Mouse (Mus musculus): ENCODE data around the gene Pdxp. TPM values are rescaled to one million over a fixed set of nuclear protein-coding genes. Genes with fewer than 3 reads are reported as not detected.

Gene Pdxp
- polyA plus RNA-seq, 1 experiment from 2014 or later, result 32.9 TPM

Small RNA genes lying within 50 kb of the gene (microRNA-seq; reads per million reads assigned to microRNA genes)
- gene Mir6955 (ENCODE audit: borderline number of aligned reads), result not detected

Other genes with a start within 250 kb of the Pdxp start
- gene Elfn2, start 195.1 kb upstream of the Pdxp start, polyA plus RNA-seq (2014; fragmentation: Nextera tagmentation; extraction: Ambion mirVana), result 0.28 TPM in 1 of 2 replicates, not detected in the other
- gene Mfng, start 140.4 kb upstream of the Pdxp start, polyA plus RNA-seq (2014; fragmentation: Nextera tagmentation; extraction: Ambion mirVana), result 15.9 and 19.1 TPM in 2 replicates
- 1.8 and 2.6 TPM in 2 replicates for gene Card10, start 110.9 kb upstream of the Pdxp start, polyA plus RNA-seq (2014; fragmentation: Nextera tagmentation; extraction: Ambion mirVana)
- 10.9 and 11.3 TPM in 2 replicates for gene Cdc42ep1, start 71.3 kb upstream of the Pdxp start, polyA plus RNA-seq (2014; fragmentation: Nextera tagmentation; extraction: Ambion mirVana)
- not detected in 2 replicates for gene Lgals2, start 58.4 kb upstream of the Pdxp start, polyA plus RNA-seq (2014; fragmentation: Nextera tagmentation; extraction: Ambion mirVana)
- gene Gga1, start 36.7 kb upstream of the Pdxp start, polyA plus RNA-seq (2014; fragmentation: Nextera tagmentation; extraction: Ambion mirVana), result 21.1 and 22.6 TPM in 2 replicates
- 0.17 and 0.58 TPM in 2 replicates for gene Gm49510, start 14.3 kb upstream of the Pdxp start, polyA plus RNA-seq (2014; fragmentation: Nextera tagmentation; extraction: Ambion mirVana)
- 25.2 and 29.7 TPM in 2 replicates for gene Sh3bp1, start 14.2 kb upstream of the Pdxp start, polyA plus RNA-seq (2014; fragmentation: Nextera tagmentation; extraction: Ambion mirVana)
- gene Lgals1, start 12.8 kb downstream of the Pdxp start, polyA plus RNA-seq (2014; fragmentation: Nextera tagmentation; extraction: Ambion mirVana), result 547 and 598 TPM in 2 replicates
- 56.7 and 58.8 TPM in 2 replicates for gene Nol12, start 21.0 kb downstream of the Pdxp start, polyA plus RNA-seq (2014; fragmentation: Nextera tagmentation; extraction: Ambion mirVana)
- 33.4 and 36.9 TPM in 2 replicates for gene Triobp, start 33.8 kb downstream of the Pdxp start, polyA plus RNA-seq (2014; fragmentation: Nextera tagmentation; extraction: Ambion mirVana)
- gene H1f0, start 114.5 kb downstream of the Pdxp start, polyA plus RNA-seq (2014; fragmentation: Nextera tagmentation; extraction: Ambion mirVana), result 315 and 326 TPM in 2 replicates
- 0.18 TPM in 1 of 2 replicates, not detected in the other for gene Galr3, start 128.0 kb downstream of the Pdxp start, polyA plus RNA-seq (2014; fragmentation: Nextera tagmentation; extraction: Ambion mirVana)
- 42.8 and 56.2 TPM in 2 replicates for gene Ankrd54, start 149.0 kb downstream of the Pdxp start, polyA plus RNA-seq (2014; fragmentation: Nextera tagmentation; extraction: Ambion mirVana)
- 286 and 292 TPM in 2 replicates for gene Eif3l, start 161.3 kb downstream of the Pdxp start, polyA plus RNA-seq (2014; fragmentation: Nextera tagmentation; extraction: Ambion mirVana)
- gene Micall1, start 195.0 kb downstream of the Pdxp start, polyA plus RNA-seq (2014; fragmentation: Nextera tagmentation; extraction: Ambion mirVana), result 4.9 and 5.1 TPM in 2 replicates
- 388 and 414 TPM in 2 replicates for gene Polr2f, start 227.1 kb downstream of the Pdxp start, polyA plus RNA-seq (2014; fragmentation: Nextera tagmentation; extraction: Ambion mirVana)
- gene 1700088E04Rik, start 227.3 kb downstream of the Pdxp start, polyA plus RNA-seq (2014; fragmentation: Nextera tagmentation; extraction: Ambion mirVana), result 6.8 and 7.9 TPM in 2 replicates

Data from embryonic facial prominence, embryonic 11.5 days (tissue).